Mouse (Mus musculus): ENCODE measurements around the gene Uba52.

Gene Uba52

GRCm38 (mm10) chr8:70503062-70503750 is 7.4 kb downstream of the Uba52 start:
- no peak for DNase-seq (ENCODE audit: low spot score)

GRCm38 (mm10) chr8:70502540-70502939 is 8.1 kb downstream of the Uba52 start:
- DNase-seq (ENCODE audit: low spot score), result no peak

- no peak for DNase-seq (ENCODE audit: low spot score)
These were observed 8.6 kb downstream of the Uba52 start for GRCm38 (mm10) chr8:70501820-70502529.

DNA sequence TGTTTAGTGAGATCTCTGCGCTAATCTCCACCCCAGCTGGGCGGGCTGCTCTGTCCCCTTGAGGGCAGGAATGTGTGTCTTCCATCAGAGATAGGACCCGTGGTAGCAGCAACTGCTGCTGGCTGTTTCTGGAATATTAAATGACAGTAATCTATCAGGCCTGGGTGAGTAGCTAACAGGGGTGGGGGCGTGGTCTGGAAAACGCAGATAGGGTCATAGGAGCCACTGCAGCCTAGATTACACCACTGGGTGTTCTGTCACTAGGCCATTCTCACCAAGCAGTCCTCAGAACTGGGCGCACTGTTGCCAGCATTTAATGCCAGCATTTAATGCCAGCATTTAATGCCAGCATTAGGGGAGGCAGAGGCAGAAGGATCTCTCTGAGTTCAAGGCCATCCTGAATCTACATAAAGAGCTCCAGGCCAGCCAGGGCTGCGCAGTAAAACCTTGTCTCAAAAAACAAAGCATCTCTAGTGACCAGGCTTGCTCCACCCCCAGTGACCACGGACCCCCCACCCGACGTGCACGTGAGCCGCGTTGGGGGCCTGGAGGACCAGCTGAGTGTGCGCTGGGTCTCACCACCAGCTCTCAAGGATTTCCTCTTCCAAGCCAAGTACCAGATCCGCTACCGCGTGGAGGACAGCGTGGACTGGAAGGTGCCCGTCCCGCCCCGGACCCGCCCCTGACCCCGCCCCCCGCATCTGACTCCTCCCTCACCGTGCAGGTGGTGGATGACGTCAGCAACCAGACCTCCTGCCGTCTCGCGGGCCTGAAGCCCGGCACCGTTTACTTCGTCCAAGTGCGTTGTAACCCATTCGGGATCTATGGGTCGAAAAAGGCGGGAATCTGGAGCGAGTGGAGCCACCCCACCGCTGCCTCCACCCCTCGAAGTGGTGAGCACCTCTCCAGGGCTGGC is 10.0 kb downstream of the Uba52 start:
- no peak for DNase-seq (ENCODE audit: low spot score)

DNA sequence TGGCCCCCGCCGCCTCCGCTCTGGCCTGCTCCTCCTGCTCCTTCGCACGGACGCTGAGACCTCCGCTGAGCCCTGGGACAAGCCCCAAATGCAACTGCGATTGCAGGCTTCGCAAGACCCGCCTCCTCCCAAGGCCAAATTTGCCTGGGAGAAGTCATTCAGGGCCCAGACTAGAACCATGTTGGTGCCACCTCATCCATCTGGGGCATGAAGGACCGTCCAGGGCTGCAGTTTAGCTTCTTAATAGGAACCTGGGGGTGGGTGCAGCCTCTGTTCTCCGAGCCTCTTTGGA is 14.9 kb downstream of the Uba52 start:
- DNase-seq (ENCODE audit: low spot score), result no peak

DNA sequence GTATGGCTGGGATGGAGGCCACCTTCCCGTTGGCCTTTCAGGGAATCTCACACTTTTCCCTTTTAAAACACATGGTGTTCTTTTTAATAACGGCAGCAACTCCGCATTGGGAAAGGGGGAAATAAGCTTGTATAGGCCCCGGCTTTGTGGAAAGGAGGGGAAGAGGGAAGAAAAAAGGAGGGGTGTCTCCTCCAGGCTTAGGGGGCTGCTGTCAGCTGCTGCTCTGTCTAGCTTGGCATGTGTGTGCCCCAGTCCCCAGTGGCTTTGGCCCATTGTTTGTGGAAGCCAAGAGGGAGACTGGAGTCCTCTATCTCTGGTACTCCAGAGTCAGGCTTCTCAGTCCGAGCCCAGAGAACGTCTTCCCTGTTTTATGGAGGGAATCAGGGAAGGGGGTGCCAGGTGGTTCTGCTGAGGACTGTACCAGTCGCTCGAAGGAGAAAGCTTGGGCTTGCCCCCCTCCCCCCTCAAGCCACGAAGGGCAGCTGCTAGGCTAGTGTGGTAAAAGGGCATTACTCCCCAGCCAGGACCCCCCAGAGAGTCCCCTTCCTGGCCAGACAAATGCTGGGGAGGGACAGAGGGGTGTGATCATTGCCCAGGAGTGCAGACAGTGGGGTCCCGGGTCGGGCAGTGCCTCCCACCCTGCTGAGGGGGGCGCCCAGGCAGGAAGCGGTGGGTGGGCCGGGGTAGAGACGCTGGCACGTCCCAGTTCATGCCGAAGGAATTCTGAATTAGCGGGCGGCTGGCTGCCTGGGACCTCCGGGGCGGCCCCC is 15.4 kb downstream of the Uba52 start:
- DNase-seq (ENCODE audit: low spot score), result no peak

- DNase-seq (ENCODE audit: low spot score), result no peak
These were observed 16.1 kb downstream of the Uba52 start for GRCm38 (mm10) chr8:70494416-70494945.

DNA sequence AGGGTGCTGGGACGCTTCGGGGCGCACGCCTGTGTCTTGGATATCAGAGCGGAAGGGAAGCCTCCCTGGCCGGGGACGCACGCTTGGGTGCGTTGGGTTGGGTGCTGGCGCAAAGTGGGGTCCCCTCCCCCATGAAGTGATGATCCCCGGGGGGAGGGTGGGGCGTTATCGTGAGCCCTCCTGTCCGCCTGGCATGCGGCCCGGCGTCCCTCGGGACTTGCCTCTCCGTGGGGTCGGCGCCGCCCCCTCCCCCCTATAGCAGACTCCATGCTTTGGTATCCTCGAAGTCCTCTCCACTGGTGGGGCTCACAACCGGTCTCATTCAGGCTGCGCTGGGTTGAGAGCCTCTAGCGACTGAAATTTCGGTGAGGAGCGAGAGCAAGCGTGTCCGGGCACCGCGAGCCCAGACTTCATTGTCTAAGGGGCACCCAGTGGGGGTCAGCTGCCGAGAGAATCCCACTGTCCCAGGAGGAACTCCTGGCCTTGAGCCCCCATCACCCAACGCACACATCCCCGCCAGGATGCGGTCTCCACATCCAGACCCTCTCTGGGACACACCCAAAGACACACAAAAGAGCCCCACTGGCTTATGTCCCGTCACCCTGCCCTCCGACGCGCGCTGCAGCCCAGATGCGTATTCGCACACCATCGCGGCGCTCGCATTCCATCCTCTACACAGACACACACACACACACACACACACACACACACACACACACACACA is 16.7 kb downstream of the Uba52 start:
- no peak for DNase-seq (ENCODE audit: low spot score)

- DNase-seq (ENCODE audit: low spot score), result no peak
These were observed 17.6 kb downstream of the Uba52 start, which contains the start of gene Crlf1 for GRCm38 (mm10) chr8:70492664-70493640. Crlf1 (plus strand) TSS chr8:70493158.

DNA sequence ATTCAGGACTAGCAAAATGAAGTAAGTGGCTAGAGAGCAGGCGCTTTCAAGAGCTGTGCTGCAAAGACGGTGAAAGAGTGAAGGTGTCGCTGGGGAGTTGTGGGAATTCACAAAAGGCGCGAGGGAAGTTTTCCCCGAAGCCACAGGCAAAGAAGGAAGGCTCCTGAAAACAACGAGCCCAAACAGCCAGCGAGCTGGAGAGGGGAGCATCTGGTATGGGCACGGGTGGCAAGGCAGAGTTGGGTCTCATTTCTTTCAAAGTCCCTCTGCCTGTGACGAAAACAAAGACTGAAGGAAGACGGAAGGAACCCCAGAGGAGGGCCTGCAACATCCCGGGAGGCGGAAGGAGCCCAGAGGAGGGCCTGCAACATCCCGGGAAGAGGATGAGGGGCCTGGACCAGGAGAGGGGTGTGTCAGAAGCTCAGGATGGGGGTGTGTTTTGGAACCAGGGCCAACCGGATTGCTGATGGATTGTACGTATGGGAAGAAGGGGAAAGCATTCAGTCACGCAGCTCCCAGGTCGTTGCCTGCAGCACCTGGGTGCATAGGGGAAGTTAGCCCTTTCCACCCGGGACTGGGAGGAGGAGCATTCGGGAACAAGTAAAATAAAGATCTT is 19.6 kb downstream of the Uba52 start:
- no peak for DNase-seq (ENCODE audit: low spot score)

- no peak for DNase-seq (ENCODE audit: low spot score)
These were observed 20.3 kb downstream of the Uba52 start for GRCm38 (mm10) chr8:70490061-70490879.

GRCm38 (mm10) chr8:70489576-70489975 is 21.0 kb downstream of the Uba52 start:
- no peak for DNase-seq (ENCODE audit: low spot score)

- no peak for DNase-seq (ENCODE audit: low spot score)
These were observed 21.6 kb downstream of the Uba52 start for GRCm38 (mm10) chr8:70488931-70489470.

DNA sequence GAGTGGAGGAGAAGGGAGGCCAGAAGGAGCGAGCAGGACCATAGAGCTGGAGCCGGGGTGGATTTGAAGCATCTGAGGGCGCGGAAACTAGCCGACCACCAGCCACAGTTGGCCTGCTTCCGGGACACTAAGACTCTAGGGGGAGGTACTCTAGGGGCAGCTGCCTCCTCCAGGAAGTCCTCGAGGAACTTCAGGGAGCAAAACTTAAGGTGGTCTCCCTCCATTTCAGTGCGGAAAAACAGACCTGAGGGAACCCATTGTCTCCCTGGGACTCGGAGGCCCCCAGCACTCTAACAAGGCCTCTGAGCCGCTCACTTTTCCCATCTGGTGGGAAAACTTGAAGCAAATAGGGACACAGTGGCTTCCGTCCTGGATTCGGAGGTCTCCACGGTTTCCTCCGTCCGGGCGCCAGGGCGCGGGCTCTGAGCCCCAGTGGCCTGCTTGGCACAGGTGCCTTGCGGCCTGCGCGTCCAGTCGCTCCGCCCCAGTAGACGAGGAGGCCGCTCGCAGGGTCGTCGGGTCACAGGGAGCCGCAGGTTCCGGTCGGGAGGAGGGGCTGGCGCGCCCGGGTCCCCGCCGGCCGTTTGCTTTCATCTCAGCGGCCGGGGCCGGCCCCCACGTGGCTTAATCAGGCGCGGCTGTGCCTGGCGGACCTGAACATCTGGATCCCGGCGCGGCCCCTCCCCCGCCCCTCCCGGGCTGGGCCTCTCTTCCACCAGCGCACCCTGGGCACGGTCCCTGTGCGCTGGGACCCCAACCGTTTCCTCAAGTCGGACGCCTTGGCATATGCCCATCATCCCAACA is 22.4 kb downstream of the Uba52 start:
- no peak for DNase-seq (ENCODE audit: low spot score)

GRCm38 (mm10) chr8:70486941-70487520 is 23.6 kb downstream of the Uba52 start, which contains the start of gene Tmem59l:
Tmem59l (minus strand) TSS chr8:70487358.
- no peak for DNase-seq (ENCODE audit: low spot score)

DNA sequence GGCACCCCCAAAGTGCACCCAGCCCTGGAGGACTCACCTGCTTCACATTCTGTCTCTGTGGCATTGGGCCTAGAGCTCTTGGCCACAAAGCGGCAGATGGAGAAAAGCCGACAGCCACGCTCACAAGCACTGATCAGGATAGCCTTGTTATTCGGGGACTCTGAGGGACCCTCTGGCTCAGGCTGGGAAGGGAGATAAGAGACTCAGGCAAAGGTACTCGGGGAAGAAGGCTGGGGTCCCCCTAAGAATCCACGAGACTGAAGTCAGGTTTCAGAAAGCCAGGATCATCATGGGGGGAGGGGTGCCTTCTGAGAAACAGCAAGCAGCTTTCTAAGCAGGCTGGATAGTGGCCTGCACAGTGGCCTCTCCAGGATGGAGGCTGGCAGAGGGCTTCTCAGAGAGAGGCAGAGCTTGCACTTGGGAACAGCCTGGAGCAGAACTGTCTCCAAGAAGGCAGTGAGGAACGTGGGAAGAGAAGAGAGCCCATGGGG is 24.4 kb downstream of the Uba52 start:
- DNase-seq (ENCODE audit: low spot score), result no peak

- DNase-seq (ENCODE audit: low spot score), result no peak
These were observed 27.7 kb downstream of the Uba52 start for GRCm38 (mm10) chr8:70482943-70483342.
